Mouse (Mus musculus): ENCODE measurements at regions not wholly inside any gene's neighbourhood (a gene's known extent, or its start where the extent isn't known, plus 50 kb on each side); places are given as distances from the start of the nearest gene placed in this dataset.

GRCm38 (mm10) chr16:91970461-91970860 is 87.6 kb upstream of the Mrps6 start:
- Histone ChIP-seq H3K36me3 (no peaks in the 10 kb centered on the region), H3K4me3 (replicated peaks) (no peak overlapping the region), H3K4me2 (replicated peaks) (no peak overlapping the region), H3K27me3 (replicated peaks) (no peaks in the 10 kb centered on the region), H3K27ac (no peak overlapping the region), H3K9ac (no peak overlapping the region), H3K4me1 (replicated peaks) (peaks cover 3% of the 10 kb centered on the region; the same call in 1 of the 2 replicates), H3K9me3 (no peaks in the 10 kb centered on the region)
- ATAC-seq = no peak
- WGBS = 86% methylated on average over 4 of the region's 4 CpGs

GRCm38 (mm10) chr16:91973183-91973582 is 84.9 kb upstream of the Mrps6 start:
- Histone ChIP-seq H3K4me1 (replicated peaks) (peaks cover 3% of the 10 kb centered on the region; the same call in 1 of the 2 replicates), H3K9me3 (no peaks in the 10 kb centered on the region), H3K4me3 (replicated peaks) (no peak overlapping the region), H3K27ac (no peak overlapping the region), H3K27me3 (replicated peaks) (no peaks in the 10 kb centered on the region), H3K4me2 (replicated peaks) (no peak overlapping the region), H3K36me3 (no peaks in the 10 kb centered on the region), H3K9ac (no peak overlapping the region)
- peak; percentile 77 for ATAC-seq
- WGBS = 63% methylated on average over 9 of the region's 9 CpGs

GRCm38 (mm10) chr16:91976194-91976805 is 81.8 kb upstream of the Mrps6 start:
- Histone ChIP-seq H3K9me3 (no peaks in the 10 kb centered on the region), H3K9ac (no peak overlapping the region), H3K4me3 (replicated peaks) (no peak overlapping the region), H3K4me2 (replicated peaks) (no peak overlapping the region), H3K4me1 (replicated peaks) (peaks cover 5% of the 10 kb centered on the region; the same call in 1 of the 2 replicates), H3K27ac (no peak overlapping the region), H3K27me3 (replicated peaks) (no peaks in the 10 kb centered on the region), H3K36me3 (no peaks in the 10 kb centered on the region)
- no peak for ATAC-seq
- WGBS = 56% methylated on average over 8 of the region's 8 CpGs

- peaks cover 5% of the 10 kb centered on the region; the same call in 1 of the 2 replicates for H3K4me1 ChIP-seq (replicated peaks)
- 28% methylated on average over 4 of the region's 4 CpGs for WGBS
- no peak overlapping the region for H3K4me3 ChIP-seq (replicated peaks)
- no peaks in the 10 kb centered on the region for H3K36me3 ChIP-seq
- peak; percentile 15; the same call in 1 of the 2 replicates for ATAC-seq
- no peaks in the 10 kb centered on the region for H3K9me3 ChIP-seq
- no peak overlapping the region for H3K27ac ChIP-seq
- no peaks in the 10 kb centered on the region for H3K27me3 ChIP-seq (replicated peaks)
- no peak overlapping the region for H3K4me2 ChIP-seq (replicated peaks)
- H3K9ac ChIP-seq = no peak overlapping the region
These were observed 79.6 kb upstream of the Mrps6 start for GRCm38 (mm10) chr16:91978423-91978822.

GRCm38 (mm10) chr16:91978846-91979245 is 79.2 kb upstream of the Mrps6 start:
- Histone ChIP-seq H3K9me3 (no peaks in the 10 kb centered on the region), H3K4me2 (replicated peaks) (no peak overlapping the region), H3K36me3 (no peaks in the 10 kb centered on the region), H3K9ac (no peak overlapping the region), H3K27me3 (replicated peaks) (no peaks in the 10 kb centered on the region), H3K4me3 (replicated peaks) (no peak overlapping the region), H3K4me1 (replicated peaks) (peaks cover 5% of the 10 kb centered on the region; the same call in 1 of the 2 replicates), H3K27ac (no peak overlapping the region)
- 29% methylated on average over 5 of the region's 5 CpGs for WGBS
- 0 out of 2 replicates have a peak, but pooled peaks have one; percentile 31 for ATAC-seq

- ATAC-seq = no peak
These were observed 77.6 kb upstream of the Mrps6 start for GRCm38 (mm10) chr16:91980482-91980881.

GRCm38 (mm10) chr16:91985211-91985610 is 72.9 kb upstream of the Mrps6 start:
- WGBS = 89% methylated on average over 12 of the region's 12 CpGs
- Histone ChIP-seq H3K4me2 (replicated peaks) (no peak overlapping the region), H3K27ac (no peak overlapping the region), H3K27me3 (replicated peaks) (no peaks in the 10 kb centered on the region), H3K4me3 (replicated peaks) (no peak overlapping the region), H3K4me1 (replicated peaks) (no peaks in the 10 kb centered on the region), H3K9me3 (no peaks in the 10 kb centered on the region), H3K36me3 (no peaks in the 10 kb centered on the region), H3K9ac (no peak overlapping the region)
- ATAC-seq = no peak

More at GRCm38 (mm10) chr16:91980482-91980881, 77.6 kb upstream of the Mrps6 start:
- no peaks in the 10 kb centered on the region for H3K27me3 ChIP-seq (replicated peaks)
- WGBS = 81% methylated on average over 6 of the region's 6 CpGs
- H3K4me2 ChIP-seq (replicated peaks) = no peak overlapping the region
- H3K4me3 ChIP-seq (replicated peaks) = no peak overlapping the region
- no peaks in the 10 kb centered on the region for H3K36me3 ChIP-seq
- no peak overlapping the region for H3K9ac ChIP-seq
- no peaks in the 10 kb centered on the region for H3K9me3 ChIP-seq
- H3K27ac ChIP-seq = no peak overlapping the region
- peaks cover 5% of the 10 kb centered on the region; the same call in 1 of the 2 replicates for H3K4me1 ChIP-seq (replicated peaks)

- Histone ChIP-seq H3K4me3 (replicated peaks) (no peak overlapping the region), H3K4me1 (replicated peaks) (no peaks in the 10 kb centered on the region), H3K9ac (no peak overlapping the region), H3K4me2 (replicated peaks) (no peak overlapping the region), H3K27me3 (replicated peaks) (no peaks in the 10 kb centered on the region), H3K9me3 (no peaks in the 10 kb centered on the region), H3K36me3 (no peaks in the 10 kb centered on the region), H3K27ac (no peak overlapping the region)
- no peak for ATAC-seq
- WGBS = 69% methylated on average over 4 of the region's 4 CpGs
These were observed 68.7 kb upstream of the Mrps6 start for GRCm38 (mm10) chr16:91989332-91989731.

- no peaks in the 10 kb centered on the region for H3K9me3 ChIP-seq
- WGBS = 9% methylated on average over 13 of the region's 13 CpGs
- no peaks in the 10 kb centered on the region for H3K36me3 ChIP-seq
- peak; percentile 93 for ATAC-seq
- peak overlapping the region; percentile 48 for H3K4me2 ChIP-seq (replicated peaks)
- H3K4me3 ChIP-seq (replicated peaks) = no peak overlapping the region
- 0 out of 2 replicates have a peak, but pooled peaks cover 3% of the 10 kb centered on the region for H3K4me1 ChIP-seq (replicated peaks)
- H3K27me3 ChIP-seq (replicated peaks) = no peaks in the 10 kb centered on the region
- H3K27ac ChIP-seq = peak overlapping the region; percentile 69
- H3K9ac ChIP-seq = no peak overlapping the region
These were observed 62.4 kb upstream of the Mrps6 start for GRCm38 (mm10) chr16:91995459-91996190.

- Histone ChIP-seq H3K27me3 (replicated peaks) (no peaks in the 10 kb centered on the region), H3K4me1 (replicated peaks) (no peaks in the 10 kb centered on the region), H3K9ac (no peak overlapping the region), H3K4me2 (replicated peaks) (no peak overlapping the region), H3K27ac (no peak overlapping the region), H3K36me3 (no peaks in the 10 kb centered on the region), H3K9me3 (no peaks in the 10 kb centered on the region), H3K4me3 (replicated peaks) (no peak overlapping the region)
- 87% methylated on average over 5 of the region's 5 CpGs for WGBS
- ATAC-seq = no peak
These were observed 50.7 kb upstream of the Mrps6 start for GRCm38 (mm10) chr16:92007351-92007750.

Data from intestine, embryonic 15.5 days (tissue).